Mouse (Mus musculus): ENCODE measurements around the gene Gm20388.

The Gm20388 gene

DNA sequence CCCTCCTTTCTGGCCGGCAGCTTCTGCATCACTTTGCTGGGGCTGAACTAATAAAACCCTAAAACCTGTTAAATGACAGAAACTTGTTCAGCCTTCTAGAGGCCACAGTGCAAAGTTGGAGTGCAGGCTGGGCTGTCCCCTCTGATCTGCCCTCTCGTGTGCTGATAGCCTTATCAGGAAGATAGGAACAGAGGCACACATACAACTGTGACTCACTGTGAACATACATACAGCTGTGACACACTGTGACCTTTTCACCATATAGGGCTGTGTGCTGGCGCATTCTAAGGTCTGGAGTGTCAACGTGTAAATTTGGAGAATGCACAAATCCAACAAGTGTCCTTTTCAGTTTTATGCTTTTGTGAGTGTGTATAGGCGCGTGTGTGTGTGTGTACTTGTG is 543.8 kb downstream of the Gm20388 start:
- no peak for DNase-seq

DNA sequence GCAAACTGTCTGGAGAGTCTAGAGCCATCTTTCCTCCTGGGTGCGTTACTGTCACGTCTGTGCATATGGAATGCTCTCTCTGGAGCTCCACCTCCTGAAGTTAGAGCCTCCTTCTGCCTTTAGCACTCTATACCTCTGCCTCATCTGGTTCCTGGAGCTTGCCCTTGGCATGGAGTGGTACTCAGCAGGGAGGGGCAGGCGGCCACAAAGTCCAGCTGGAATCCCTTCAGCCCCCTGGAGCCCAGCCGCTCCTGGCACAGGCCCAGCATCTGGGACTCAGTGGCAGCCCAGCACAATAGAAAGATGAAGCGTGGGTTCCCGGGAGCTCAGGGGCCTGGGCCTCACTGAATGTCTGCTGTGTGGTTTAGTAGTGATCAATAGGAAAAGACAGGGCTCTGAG is 549.7 kb downstream of the Gm20388 start:
- DNase-seq, result no peak

DNA sequence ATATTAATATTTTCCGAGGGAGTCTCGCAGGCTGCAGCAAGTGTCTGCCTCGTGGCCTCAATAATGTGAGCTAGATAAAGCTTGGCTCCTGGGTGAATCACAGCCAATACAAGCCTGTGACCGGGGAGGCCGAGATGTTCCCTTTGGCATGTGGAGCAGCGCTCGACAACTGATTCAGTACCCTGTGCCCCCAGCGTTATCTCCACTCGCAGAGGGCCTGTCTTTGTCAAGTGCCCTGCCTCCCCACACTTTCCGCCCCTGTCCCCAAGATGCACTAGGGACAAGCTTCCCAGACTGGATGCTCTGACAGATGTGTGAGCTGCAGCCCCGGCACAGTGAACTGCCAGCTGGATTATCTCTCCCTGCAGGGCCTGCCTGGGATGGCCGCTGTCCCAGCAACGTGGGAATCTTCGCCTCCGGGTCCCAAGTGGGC is 551.5 kb downstream of the Gm20388 start:
- DNase-seq, result no peak

DNA sequence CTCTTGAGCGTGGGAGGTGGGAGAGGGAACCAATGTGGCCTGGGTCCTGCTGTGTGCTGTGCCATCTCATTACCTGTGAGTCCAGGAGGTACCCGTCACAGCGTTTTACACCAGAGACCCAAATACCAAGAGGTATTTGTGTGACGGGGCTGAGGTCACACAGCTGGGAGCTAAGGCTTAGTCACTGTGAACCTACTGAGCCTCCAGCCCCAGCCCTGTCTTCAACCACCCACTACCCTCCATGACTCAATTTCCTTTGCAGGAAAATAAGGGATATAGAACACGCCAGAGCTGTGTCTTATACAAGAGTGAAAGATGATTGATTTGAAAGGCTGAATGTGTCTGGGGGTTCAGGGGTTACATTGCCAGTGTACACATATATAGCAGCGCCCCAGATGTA is 552.0 kb downstream of the Gm20388 start:
- DNase-seq, result no peak

DNA sequence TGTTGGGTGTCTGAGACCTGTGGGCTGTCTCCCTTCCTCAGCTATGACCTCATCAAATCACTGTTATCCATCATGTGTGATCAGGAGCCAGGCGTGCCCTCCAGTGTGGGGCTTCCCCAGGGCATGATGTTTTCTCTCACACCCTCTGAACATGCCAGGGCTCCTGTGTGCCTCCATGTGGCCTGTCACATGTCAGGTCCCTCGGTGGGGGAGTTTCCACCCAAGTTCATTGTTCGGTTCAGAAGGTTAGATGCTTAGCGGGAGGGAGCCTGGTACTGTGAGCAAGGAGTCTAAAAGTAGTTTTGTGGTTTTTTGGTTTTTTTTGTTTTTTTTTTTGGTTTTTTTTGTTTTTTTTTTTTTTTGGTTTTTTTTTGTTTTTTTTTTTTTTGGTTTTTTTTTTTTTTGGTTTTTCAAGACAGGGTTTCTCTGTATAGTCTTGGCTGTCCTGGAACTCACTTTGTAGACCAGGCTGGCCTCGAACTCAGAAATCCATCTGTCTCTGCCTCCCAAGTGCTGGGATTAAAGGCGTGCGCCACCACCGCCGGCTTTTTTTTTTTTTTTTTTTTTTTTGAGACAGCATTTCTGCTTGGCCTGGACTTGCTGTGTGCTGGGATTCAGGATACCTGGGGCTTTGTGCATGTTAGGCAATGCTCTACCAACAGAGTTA is 553.4 kb downstream of the Gm20388 start:
- no peak for DNase-seq

DNA sequence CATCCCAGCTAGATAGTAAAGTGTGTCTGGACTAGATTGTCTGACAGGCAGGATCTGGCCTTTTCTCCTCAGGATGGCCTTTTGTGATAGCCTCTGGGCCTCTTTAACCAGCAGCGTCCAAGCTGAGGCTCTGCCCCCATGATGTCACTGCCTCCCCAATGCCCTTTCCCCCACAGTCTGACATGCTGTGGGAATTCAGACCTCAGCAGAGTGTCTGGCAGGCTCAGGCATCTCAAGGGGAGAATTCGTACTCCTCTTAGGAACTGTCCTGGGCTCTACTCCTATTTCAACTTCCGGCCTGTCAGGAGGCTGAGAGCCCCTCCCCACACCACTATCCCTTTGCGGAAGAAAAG is 553.9 kb downstream of the Gm20388 start:
- no peak for DNase-seq

DNA sequence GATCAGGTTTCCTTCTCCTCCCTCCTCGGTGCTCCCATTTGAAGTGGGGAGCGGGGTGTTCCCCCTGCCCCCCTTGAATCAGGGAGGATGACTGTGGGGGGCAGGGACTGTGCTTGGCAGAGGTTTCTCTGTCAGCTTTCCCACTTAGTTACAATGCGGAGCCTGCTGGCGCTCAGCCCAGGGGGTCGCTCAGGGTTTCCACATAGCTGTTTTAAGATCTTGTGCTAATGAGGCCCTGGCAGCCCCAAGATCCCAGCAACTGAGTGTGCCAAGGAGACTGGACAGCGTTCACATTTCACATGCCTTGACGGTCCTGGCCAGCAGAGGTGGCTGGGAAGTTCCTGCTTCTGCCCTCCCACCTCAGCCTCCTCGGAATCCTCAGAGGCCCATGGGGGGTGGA is 555.1 kb downstream of the Gm20388 start:
- DNase-seq, result no peak

DNA sequence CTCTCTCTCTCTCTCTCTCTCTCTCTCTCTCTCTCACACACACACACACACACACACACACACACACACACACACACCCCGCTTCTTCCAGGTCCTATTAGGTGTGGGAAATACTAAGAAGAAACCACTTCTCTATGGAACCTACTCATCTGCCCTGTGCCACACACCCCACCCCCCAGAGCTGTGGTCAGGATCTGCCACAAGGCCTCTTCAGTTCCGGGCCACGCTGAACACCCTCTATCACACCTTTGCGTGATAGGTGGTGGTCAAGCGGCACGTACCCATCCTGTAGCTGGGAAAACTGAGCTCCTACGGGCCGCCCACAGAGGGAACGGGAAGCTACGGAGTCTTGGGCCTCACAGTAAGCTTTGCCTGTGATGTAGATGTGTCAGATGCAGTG is 555.6 kb downstream of the Gm20388 start:
- no peak for DNase-seq

DNA sequence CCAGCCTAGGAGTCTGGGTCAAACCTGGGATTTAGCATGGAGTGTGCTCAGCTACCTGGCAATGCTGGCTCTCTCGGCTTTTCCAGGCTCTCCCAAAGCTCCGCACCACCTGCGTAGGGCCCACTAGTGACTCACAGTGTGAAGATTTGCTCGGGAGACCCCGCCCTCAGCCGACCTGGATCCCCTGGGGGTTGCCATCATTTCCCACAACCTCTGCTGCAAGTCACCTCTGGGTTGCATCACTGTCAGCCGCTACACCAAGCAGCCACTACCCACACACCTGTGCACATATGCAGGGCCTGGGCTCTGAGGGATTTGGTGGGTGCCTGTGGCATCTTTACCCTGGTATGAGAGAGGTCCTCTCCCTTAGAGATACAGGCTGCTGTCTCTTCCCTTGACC is 557.0 kb downstream of the Gm20388 start:
- DNase-seq, result no peak

DNA sequence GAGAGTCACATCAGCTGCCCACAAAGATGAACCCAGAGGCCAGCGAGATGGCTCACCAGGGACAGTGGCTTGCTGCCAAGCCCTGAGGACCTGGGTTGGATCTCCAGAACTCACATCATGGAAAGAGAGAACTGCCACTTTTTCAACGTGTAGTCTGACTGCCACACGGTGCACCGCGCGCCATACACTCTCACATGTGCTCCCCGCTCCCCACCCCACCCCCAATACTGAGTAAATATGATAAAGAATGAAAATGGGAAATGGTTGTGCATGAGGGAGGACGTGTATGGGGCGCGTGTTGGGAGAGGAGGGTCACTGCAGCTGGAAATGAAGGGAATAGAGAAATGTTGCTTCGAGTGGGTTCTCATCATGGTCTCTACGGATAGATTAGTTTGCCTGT is 559.5 kb downstream of the Gm20388 start:
- DNase-seq, result no peak

DNA sequence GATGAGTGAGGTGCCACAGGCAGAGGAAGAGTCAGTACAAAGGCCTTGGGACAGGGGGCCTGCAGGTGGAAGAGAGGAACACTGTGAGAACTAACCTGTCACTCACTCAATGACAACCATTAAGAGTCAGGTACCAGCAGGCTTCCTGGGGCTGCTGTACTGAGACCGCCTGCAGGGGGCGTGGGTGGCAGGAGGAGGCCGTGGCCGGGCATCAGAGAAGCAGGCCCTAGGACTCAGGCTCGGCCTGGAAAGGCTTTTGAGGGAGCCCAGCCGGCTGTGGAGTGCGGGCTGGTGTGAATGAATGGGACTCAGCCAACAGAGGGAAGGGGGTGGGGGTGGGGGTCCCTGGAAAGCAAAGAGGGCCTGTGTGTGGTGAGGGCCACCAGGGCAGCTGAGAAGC is 560.5 kb downstream of the Gm20388 start:
- no peak for DNase-seq

DNA sequence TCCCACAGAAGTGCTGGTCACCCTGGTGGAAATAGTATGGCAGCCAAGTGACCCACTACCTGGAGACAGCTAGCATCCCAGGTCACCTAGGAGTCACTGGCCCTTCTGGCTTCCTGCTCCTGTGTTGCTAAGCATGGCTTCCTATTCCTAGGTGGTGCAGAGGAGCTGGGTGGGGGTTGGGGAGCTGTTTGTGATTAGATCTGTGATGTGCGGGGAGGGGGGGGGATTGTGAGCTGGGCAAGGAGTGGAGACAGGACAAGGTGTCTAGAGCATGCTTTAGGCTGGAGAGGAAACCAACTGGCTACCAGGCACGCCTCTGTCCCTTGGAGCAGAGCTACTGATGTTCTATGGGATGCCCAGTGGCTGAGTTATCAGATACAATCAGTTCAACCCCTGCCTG is 561.1 kb downstream of the Gm20388 start:
- DNase-seq, result no peak

DNA sequence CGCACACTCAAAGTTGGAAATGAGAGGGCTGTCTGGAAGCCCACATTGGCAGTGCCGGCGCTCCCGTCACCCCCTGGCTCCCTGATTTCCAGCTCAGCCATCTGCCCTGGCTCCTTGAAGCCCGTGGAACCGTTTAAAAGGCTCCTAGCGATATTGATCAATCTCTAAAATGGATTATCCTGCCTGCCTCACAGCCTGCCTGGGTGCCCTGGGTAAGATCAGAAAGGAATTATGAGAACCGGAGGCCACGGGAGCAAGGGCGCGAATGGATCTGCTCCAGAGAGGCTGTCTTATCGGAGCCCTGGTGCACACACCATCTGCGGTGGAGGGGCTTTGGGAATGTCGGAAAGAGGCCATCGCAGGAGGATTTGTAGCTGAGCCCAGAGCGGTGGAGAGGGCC is 561.6 kb downstream of the Gm20388 start:
- DNase-seq, result no peak

DNA sequence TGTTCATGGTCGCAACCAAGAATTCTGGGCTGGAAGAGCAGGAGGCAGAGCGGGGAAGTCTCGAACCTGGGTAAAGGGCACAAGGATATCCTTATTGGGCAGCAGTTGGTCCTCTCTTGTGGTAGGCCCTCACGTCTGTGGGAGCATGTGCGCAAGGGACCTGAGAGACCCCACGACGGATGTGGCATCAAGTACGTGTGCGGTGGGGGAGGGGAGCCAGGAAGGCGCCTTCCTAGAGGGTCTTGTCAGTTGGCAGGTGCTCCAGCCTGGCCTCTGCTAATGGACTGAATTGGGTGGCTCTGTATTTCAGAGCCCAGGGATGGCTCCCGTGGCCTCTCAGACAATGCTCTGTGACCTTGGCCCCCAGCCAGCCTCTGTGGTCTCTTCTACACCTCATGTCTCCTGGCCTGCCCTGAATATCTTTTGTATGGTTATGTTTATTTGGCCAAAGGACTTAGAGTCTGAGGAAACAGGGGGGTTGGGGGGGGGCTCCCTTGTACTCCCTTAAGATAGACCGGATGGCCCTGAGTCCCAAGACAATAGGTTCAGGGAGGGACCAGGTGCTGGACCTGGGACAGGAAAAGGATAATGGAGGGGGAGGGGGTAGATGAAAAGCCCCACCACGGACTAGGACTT is 563.2 kb downstream of the Gm20388 start:
- DNase-seq, result peak; percentile 55 to 67

DNA sequence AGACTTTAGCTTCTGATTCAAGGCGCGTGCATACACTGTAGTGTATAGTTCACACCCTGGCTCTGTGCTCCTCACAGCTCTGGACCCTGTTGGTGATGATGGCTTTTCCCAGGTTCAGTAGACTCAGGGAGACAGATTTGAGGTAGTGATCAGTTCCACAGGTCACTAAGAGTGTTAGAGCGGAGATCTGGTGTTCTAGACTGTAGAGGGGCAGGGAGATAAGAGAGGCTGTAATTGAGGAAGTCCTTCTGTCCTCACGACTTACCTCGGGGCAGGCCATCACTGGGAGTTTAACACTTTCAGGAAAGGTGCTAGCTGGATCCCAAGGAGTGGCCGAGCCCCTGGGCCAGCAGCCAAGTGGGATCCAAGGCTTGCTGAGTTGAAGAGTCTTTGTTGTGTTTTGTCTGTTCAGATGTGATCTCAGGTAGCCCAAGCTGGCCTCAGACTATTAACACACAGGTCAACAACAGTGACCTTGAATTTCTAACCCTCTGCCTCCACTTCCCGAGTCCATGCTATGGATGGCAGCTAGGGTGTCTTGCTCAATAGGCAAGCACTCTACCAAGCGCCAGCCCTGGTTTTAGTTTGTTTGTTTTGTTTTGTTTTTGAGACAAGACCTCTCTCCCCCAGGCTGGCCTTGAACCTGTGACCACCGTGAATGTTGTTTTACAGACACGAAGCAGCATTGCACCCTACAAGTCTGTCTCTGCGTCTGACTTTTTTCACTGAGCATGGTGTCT is 564.0 kb downstream of the Gm20388 start:
- no peak for DNase-seq

DNA sequence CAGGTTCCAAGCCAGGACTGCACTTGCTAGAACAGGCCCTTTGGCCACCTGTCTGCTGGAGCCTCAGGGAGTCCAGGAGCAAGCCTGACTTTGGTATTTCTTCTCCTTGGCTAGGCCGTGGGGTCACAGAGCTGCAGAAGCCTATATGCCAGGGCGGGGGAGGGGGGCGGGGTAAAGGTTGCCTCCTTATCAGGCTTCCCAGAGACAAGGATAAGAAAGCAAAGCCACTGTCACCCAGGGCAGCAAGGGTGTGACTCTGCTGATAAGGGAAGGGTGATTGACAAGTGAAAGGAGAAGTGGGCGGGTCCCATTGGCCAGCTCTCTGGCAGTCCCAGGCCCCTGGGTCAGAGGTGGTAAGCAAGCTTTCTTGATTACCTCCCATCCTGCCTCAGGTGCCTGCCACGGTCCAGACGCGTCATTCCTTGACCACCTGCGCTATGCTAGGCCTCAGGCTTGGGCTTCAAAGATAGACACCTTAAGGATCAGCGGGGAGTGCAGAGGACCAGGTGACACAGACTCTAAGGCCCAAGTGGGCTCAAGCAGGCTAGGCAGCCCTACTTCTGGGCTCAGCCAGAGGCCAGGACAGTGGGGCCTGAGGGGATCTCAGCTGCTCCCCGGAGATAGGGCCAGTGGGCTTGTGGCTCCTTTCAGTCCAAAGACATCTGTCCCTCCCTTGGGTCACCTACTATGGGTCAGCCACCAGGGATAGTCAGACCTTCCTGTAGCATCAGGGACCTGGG is 565.0 kb downstream of the Gm20388 start:
- no peak for DNase-seq

DNA sequence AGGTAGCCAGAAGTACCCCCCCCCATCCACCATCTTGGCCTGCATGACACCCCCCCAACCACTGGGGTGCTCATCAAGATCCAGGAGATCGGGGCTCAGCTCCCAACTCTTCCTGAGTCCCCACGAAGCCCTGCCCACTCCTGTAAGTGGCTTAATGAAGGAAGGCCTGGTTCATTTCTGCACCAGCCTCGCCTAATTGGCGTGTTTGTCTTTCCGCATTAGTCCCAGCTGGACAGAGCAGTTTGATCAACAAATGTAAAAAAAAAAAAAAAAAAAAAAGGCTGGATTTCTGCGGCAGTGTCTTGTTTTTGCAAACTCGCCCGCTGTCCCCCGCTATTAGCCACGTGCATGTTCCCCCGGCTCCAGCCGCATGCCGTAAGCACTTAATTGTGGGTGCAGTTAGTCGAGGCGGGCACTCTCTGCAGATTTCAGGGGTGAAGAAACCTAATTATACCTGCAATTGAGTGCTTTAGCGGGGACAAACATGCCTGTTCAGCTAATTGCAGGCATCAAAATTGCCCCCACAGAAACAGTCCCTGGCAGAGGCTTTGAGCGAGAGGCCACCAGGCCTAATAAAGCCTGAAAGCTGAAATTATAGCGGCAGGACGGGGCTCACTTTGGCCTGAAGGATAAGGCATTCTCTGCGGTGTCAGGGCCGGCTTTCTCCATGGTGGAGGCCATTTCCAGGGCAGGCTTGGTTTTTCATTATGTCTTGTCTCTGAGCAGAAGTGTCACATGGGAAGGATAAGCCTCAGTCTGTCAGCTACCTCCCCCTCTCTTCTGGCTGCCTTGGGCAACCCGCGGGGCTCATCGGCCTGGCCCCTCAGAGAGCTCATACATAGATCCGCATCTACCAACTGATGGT is 566.3 kb downstream of the Gm20388 start:
- DNase-seq, result no peak

DNA sequence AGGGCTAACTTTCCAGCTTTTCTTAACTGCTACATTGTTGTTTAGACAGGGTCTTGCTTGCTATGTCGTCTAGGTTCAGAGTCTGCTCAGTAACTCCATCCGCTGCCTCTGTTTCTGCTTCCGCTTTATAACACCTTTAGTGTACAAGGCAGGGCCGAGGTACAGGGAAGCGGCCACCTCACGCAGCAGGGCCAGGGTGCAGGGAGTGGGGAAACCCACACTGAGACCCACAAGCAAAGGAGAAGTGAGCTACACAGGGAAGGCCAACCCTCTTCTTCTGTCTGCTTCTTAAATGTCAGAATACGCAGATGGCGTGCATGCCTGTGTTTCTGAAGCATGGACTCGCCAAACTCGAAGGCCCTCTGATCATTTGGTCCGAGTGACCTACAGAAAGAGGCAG is 568.1 kb downstream of the Gm20388 start:
- no peak for DNase-seq

DNA sequence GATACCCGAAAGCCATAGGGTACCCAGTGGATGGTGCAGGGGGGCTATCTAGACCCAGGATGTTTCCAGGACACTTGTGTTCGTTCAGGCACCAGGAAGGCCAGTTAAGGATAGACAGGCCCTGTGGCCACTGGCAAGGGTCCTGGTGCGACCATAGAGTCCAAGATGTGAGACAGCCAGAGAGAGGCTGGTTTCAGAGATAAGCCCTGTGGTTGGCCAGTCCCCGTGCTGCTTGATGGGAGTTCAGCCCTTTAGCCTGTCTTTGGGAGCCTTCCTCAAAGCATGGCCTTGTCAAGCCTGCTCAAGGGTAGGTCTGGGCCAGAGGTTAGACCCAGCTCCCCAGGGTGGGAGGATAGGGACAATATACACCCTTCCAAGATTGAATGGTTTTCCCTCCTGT is 569.0 kb downstream of the Gm20388 start:
- DNase-seq, result no peak

DNA sequence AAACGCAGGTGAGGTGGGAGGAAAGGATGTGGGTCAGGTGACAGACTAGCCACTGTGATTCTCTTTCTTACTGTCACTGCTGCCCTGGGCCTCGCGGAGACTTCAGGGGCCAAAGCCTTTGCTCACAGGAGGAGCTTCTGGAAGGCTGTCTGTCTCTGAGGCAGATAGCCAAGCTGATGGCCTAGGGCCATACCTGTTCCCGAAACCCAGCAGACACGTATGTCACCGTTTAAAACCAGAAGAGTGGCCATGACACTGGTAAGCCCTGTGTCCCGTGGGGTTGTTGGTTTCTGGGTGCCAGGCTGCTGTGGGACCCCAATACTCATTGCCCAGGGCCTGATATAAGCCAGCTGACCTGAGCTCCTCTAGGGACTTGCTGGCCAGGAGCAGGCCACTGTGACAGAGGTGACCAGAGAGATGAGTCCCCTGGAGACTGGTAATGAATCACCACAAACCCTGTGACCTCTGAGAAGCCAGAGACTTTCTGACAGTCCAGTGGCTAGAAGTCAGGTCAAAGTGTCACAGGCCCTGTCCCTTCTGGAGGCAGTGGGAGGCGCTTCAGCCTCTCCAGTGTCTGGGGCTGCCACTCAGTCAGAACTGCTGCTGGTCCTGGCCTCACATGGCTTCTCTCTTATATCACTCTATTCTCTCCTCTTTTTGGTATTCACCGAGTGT is 571.5 kb downstream of the Gm20388 start:
- DNase-seq, result no peak

DNA sequence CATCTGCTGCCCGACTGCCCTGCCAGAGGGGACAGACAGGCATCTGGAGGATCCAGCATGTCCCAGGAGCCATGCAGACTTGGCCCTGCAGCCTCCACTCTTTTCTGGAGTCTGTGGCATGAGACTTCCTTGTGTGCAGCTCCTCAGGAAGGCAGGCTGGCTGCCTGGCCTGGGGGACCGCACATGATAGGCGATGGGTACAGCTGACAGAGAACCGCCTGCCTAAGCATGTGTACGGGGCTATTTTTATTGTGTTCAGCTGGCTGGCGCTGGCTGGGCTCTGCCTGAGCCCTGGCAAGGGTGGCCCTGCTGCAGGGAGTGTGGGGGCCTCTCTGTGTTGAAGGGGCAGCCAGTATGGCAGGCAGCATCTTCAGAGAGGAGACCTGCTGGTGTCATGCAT is 573.8 kb downstream of the Gm20388 start:
- no peak for DNase-seq

DNA sequence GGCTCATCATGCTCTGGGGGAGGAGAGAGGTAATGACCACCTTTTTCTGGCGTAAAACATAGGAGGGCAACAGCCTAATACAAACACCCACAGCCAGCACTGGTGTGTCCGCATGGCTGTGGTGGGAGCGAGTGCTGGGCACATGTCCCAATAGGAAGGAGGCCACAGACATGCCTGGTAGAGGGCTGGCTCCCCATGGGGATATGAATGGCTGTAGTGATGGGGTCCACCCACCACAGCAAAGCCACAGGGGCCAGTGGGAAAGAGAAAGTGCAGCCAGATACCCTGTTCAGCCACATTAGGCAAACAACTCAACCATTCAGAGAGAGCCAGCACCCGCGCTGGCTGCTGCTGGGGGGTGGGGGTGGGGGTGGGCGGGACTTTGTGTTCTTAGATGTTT is 574.5 kb downstream of the Gm20388 start:
- DNase-seq, result no peak
